Mouse (Mus musculus) ES-Bruce4 (cell line): Measurements from ENCODE around the gene Erbb4. TPM values are rescaled to one million over a fixed set of nuclear protein-coding genes. Genes with fewer than 3 reads are reported as not detected.

Source experiments
- H3K27ac ChIP-seq: 2 replicates; pipeline ENCODE4 v1.5.1; 2012; ENCODE audit warnings: low read length, inconsistent platforms; ENCODE audit not compliant: insufficient read depth
- H3K27me3 ChIP-seq: 2 replicates; pipeline ENCODE4 v1.6.1; 2012; ENCODE audit warnings: mild to moderate bottlenecking, low read length, inconsistent platforms; ENCODE audit not compliant: control insufficient read depth, poor library complexity, insufficient read depth, severe bottlenecking
- H3K36me3 ChIP-seq: 2 replicates; pipeline ENCODE4 v1.6.1; 2012; ENCODE audit warnings: inconsistent platforms, mild to moderate bottlenecking, low read length, moderate library complexity; ENCODE audit not compliant: control insufficient read depth, poor library complexity, insufficient read depth, severe bottlenecking
- H3K4me1 ChIP-seq: one replicate; pipeline ENCODE4 v1.8.1; 2011; ENCODE audit warnings: low read length; ENCODE audit not compliant: control insufficient read depth, insufficient read depth
- H3K4me3 ChIP-seq: 2 replicates; pipeline ENCODE4 v1.5.1; 2011; ENCODE audit warnings: low read depth, mild to moderate bottlenecking, low read length
- H3K9ac ChIP-seq: 2 replicates; pipeline ENCODE4 v1.6.1; 2012; ENCODE audit warnings: low read depth, mild to moderate bottlenecking, inconsistent platforms; ENCODE audit not compliant: poor library complexity, severe bottlenecking
- H3K9me3 ChIP-seq: replicated peaks from 2 replicates; pipeline ENCODE4 v1.6.1; 2012; ENCODE audit warnings: mild to moderate bottlenecking, low read length, inconsistent platforms; ENCODE audit not compliant: control insufficient read depth, poor library complexity, insufficient read depth, severe bottlenecking
- CTCF ChIP-seq: IDR thresholded peaks from one replicate; pipeline ENCODE4 v1.8.1; 2011; ENCODE audit warnings: low read depth, low read length
- EP300 ChIP-seq: IDR thresholded peaks from 2 replicates; pipeline ENCODE4 v1.6.1; 2011; ENCODE audit warnings: low read depth, low read length; ENCODE audit not compliant: insufficient read depth
- POLR2A ChIP-seq: IDR thresholded peaks from one replicate; pipeline ENCODE4 v1.8.1; 2011; ENCODE audit warnings: low read length; ENCODE audit not compliant: insufficient read depth
- polyA plus RNA-seq: library from polyadenylated mRNA; stranded (reverse); fragments of >200 nt; gene quantifications from 2 replicates; pipeline ENCODE4 v1.2.4, GENCODE M21; 2011; ENCODE audit warnings: low read depth; ENCODE audit not compliant: missing spikeins, insufficient read depth, insufficient read length

Gene Erbb4
- polyA plus RNA-seq, 1 experiment = 0.90 TPM

GRCm38 (mm10) chr1:69046228-69046978 is 61.5 kb downstream of the Erbb4 start:
- TF ChIP-seq CTCF (no peak), POLR2A (no peak), EP300 (no peak)
- Histone ChIP-seq H3K9ac (no peak overlapping the region), H3K9me3 (no peaks in the 10 kb centered on the region), H3K27ac (no peak overlapping the region), H3K4me1 (no peaks in the 10 kb centered on the region), H3K27me3 (no peaks in the 10 kb centered on the region), H3K36me3 (no peaks in the 10 kb centered on the region), H3K4me3 (no peak overlapping the region)

- Histone ChIP-seq H3K27ac (no peak overlapping the region), H3K9ac (no peak overlapping the region), H3K9me3 (no peaks in the 10 kb centered on the region), H3K4me3 (no peak overlapping the region), H3K27me3 (no peaks in the 10 kb centered on the region), H3K4me1 (no peaks in the 10 kb centered on the region), H3K36me3 (no peaks in the 10 kb centered on the region)
- TF ChIP-seq EP300 = no peak
- no peak for TF ChIP-seq CTCF
- TF ChIP-seq POLR2A = no peak
Measured at GRCm38 (mm10) chr1:69027816-69028215, 80.0 kb downstream of the Erbb4 start.

- Histone ChIP-seq H3K27ac (no peak overlapping the region), H3K4me1 (no peaks in the 10 kb centered on the region)
Measured at GRCm38 (mm10) chr1:69024858-69025257, 83.0 kb downstream of the Erbb4 start.

GRCm38 (mm10) chr1:69023157-69023925 is 84.5 kb downstream of the Erbb4 start:
- no peak overlapping the region for H3K9ac ChIP-seq
- H3K27ac ChIP-seq = no peak overlapping the region
- no peak overlapping the region for H3K4me3 ChIP-seq
- no peaks in the 10 kb centered on the region for H3K27me3 ChIP-seq
- TF ChIP-seq POLR2A (no peak), EP300 (no peak), CTCF (no peak)
- no peaks in the 10 kb centered on the region for H3K36me3 ChIP-seq
- no peaks in the 10 kb centered on the region for H3K4me1 ChIP-seq
- H3K9me3 ChIP-seq = no peaks in the 10 kb centered on the region

More at GRCm38 (mm10) chr1:69024858-69025257, 83.0 kb downstream of the Erbb4 start:
- no peaks in the 10 kb centered on the region for H3K9me3 ChIP-seq
- TF ChIP-seq EP300 = no peak
- TF ChIP-seq CTCF = no peak
- TF ChIP-seq POLR2A = no peak
- H3K4me3 ChIP-seq = no peak overlapping the region
- H3K27me3 ChIP-seq = no peaks in the 10 kb centered on the region
- no peaks in the 10 kb centered on the region for H3K36me3 ChIP-seq
- H3K9ac ChIP-seq = no peak overlapping the region

GRCm38 (mm10) chr1:69009800-69010505 is 97.9 kb downstream of the Erbb4 start:
- H3K36me3 ChIP-seq = no peaks in the 10 kb centered on the region
- no peaks in the 10 kb centered on the region for H3K4me1 ChIP-seq
- H3K9me3 ChIP-seq = no peaks in the 10 kb centered on the region
- no peak for TF ChIP-seq POLR2A
- no peak for TF ChIP-seq EP300
- no peak for TF ChIP-seq CTCF
- H3K27me3 ChIP-seq = no peaks in the 10 kb centered on the region
- H3K9ac ChIP-seq = no peak overlapping the region
- H3K4me3 ChIP-seq = no peak overlapping the region
- H3K27ac ChIP-seq = no peak overlapping the region

GRCm38 (mm10) chr1:69001371-69001770 is 106.5 kb downstream of the Erbb4 start:
- Histone ChIP-seq H3K36me3 (no peaks in the 10 kb centered on the region), H3K9me3 (no peaks in the 10 kb centered on the region), H3K27me3 (no peaks in the 10 kb centered on the region), H3K4me3 (no peak overlapping the region), H3K9ac (no peak overlapping the region), H3K27ac (no peak overlapping the region), H3K4me1 (no peaks in the 10 kb centered on the region)
- TF ChIP-seq POLR2A (no peak), CTCF (no peak), EP300 (no peak)
